Mouse (Mus musculus) lung, postnatal 36 days (tissue): Measurements from ENCODE around the gene Fbxo2.
"Not testable (repeated sequence)": the region's sequence is repeated elsewhere in the genome, so short reads cannot be mapped to it uniquely, and the experiment has no call there.

Experiments used
- DNase-seq: peaks from one replicate; pipeline ENCODE4 v3.0.0; 2022; ENCODE audit warnings: mixed read lengths

Gene Fbxo2

DNA sequence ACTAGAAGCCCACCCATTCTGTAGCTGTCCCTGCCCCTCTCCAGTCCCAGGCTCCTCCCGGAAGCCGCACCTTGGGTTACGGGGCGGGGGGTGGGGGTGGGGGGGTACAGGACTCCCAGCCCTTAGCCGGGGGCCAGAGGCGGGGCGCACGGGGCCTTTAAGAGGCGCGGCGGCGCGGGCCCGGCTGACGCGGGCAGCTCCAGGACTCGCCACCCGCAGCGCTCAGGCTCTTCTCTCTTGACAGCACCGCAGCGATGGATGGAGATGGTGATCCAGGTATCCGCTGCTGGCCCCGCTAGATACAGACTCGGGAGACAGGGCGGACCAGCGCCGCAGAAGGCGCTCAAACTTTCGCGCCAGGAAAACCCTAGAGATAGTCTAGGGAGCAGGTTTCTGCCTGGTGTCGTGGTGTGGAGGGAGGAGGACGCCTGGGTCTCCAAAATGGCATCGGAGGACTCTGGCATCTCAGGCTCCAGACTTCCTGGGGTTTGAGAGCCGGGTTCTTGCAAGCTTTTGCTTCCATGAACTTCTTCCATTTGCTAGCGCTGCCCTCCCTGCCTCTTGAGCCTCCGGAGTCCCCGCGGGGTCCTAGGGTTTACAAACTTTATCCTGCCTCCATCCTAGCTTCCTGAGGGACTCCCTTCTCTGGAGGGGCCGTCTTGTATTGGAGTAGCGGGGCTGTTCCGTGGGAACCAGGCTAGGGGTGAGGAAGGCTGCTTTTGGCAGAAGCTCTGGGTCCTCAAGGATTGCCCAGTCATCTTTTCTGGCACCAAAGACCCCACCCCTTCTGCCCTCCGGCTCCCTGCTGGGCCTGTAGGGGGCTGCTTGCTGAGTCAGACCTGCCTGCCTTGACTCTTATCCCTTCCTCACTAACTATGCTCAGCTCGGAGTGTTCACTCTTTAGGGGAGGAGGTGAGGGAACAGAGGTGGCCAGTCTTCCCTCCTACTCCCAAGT, at the start of gene Fbxo2, which contains the start of gene Fbxo44:
Gene Fbxo2 (plus strand): TSS at position 186 of the 955 bp plus-strand sequence.
Gene Fbxo44 (minus strand): TSS at position 47 of the 955 bp plus-strand sequence.
- DNase-seq, result peak; percentile 8

- DNase-seq, result no peak
These were observed 47.9 kb upstream of the Fbxo2 start for GRCm38 (mm10) chr4:148112519-148112918.

GRCm38 (mm10) chr4:148114758-148115391, 45.5 kb upstream of the Fbxo2 start:
- peak; percentile 82 for DNase-seq

DNA sequence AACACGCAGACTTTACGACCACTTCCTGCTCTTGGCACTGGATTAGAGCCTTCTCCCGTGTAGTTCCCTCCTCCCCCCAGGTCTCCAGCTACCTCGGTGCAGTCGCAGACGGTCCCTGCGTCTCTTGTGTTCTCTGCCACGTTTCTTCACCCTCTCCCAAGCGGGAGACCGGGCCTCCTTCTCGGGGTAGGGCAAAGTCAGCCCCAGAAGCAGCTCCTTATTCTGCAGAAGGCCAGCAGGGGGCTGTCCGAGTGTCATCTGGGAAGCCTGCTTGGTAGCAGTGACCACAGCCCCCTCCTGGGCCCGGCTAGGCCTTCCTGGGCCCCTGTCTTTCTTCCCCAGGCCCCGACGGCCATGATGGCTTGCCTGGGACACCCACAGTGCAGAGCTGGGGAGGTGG, 45.0 kb upstream of the Fbxo2 start:
- DNase-seq, result peak; percentile 42

DNA sequence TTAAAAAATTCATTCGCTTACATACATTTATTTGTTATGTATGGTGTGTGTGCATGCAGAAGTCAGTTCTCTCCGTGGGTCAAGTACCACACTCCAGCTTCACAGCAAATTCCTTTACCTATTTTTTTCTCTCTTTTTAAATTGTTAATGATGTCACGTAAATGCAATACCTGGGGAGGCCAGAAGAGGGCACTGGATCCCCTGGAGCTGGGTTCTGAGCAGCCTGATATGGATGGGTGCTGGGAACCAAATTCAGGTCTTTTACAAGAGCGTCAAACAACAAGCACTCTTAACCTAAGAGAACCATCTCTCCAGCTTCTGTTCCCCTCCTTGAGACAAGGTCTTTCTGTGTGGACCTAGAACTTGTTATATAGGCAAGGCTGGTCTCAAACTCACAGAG, 43.8 kb upstream of the Fbxo2 start:
- DNase-seq, result no peak

DNA sequence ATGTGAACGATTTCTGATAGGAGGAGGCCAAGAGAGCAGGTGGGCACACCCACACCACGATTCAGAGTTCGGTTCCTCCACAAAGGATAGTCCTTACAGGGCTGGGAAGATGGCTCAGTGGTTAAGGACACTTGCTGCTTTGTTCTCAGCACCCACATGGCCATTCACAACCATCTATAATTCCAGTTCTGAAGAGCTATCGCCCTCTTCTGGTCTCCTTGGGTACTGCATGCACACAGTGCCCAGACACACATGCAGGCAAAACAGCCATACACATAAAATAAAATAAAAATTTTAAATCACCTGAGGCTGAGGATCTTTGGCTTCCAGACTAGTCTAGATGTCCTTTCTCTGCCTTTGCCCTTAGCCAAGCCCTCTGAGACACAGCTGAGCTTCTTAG, 43.0 kb upstream of the Fbxo2 start:
- no peak for DNase-seq

DNA sequence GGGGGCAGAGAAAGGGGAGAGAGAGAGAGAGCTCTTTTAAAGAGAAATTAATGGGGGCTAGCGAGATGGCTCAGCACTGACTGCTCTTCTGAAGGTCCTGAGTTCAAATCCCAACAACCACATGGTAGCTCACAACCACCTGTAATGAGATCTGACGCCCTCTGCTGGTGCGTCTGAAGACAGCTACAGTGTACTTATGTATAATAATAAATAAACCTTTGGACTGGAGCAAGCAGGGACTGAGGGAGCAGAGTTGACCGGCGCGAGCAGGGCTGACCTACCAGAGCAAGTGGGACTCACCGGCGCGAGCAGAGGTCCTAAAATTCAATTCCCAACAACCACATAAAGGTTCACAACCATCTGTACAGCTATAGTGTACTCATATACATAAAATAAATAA, 40.8 kb upstream of the Fbxo2 start:
- DNase-seq, result not testable (repeated sequence)

DNA sequence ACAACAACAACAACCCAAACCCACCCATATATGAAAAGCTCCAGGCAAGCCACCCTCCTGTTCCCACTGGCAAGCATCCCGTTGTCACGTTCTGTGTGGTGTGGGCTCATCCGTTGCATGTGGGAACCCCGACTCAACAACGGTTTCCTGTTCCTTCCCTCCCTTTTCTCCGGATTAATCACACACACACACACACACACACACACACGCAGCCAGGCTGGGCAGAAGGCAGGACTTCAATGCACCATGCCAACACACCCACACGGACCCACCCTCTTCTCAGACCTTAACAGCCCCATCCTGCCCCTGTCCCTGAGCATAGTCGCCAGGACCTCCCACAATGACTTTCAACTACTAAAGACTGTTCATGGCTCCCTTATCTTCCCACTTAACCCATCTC, 39.9 kb upstream of the Fbxo2 start:
- DNase-seq, result no peak

- DNase-seq, result no peak
These were observed 39.1 kb upstream of the Fbxo2 start for GRCm38 (mm10) chr4:148121362-148121761.

GRCm38 (mm10) chr4:148121982-148122693, 38.3 kb upstream of the Fbxo2 start:
- no peak for DNase-seq

GRCm38 (mm10) chr4:148122694-148123066, 37.7 kb upstream of the Fbxo2 start:
- no peak for DNase-seq

GRCm38 (mm10) chr4:148128241-148128640, 32.2 kb upstream of the Fbxo2 start:
- DNase-seq, result no peak

- no peak for DNase-seq
These were observed 31.7 kb upstream of the Fbxo2 start for GRCm38 (mm10) chr4:148128672-148129071.

GRCm38 (mm10) chr4:148130133-148130532, 30.3 kb upstream of the Fbxo2 start, which contains the start of gene Mad2l2:
Gene Mad2l2 (plus strand): TSS chr4:148130384.
- DNase-seq, result no peak

GRCm38 (mm10) chr4:148130561-148131413, 29.6 kb upstream of the Fbxo2 start, which contains the start of gene Draxin:
Gene Draxin (minus strand): TSS chr4:148130698.
- peak; percentile 36 for DNase-seq

GRCm38 (mm10) chr4:148131497-148132081, 28.8 kb upstream of the Fbxo2 start:
- no peak for DNase-seq

DNA sequence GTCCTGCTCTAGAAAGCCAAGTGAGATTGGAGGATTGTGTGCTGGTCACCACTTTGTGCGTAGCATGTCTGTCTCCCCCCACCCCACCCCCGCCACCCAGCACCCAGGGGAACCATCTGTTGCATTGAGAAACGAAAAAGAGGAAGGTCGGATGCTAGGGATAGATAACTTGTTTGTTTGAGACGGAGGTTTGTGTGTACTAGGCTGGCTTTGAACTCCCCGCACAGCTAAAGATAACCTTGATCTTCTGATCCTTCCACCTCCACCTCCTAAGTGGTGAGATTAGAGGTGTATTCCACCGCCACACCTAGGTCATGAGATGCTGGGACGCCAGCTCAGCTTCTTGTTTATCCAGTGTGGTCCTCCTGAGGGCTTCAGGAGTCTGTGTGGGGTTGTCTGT, 25.4 kb upstream of the Fbxo2 start:
- no peak for DNase-seq

GRCm38 (mm10) chr4:148137503-148137902, 22.9 kb upstream of the Fbxo2 start:
- no peak for DNase-seq

DNA sequence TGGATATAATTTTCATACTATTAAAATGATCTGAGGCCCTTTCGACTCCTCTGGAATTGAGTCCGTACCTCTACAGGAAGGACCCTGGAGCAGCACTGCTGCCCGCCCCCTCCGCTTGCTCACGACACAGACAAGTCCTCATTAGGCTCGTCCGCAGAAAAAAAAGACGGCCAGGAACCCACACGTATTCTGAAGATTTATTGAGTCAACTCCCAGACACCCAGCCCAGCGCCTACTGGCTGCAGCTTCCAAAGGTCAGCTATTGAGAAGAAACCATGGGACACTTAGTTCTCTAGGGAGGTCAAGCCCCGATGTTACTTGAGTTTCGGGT, 20.7 kb upstream of the Fbxo2 start:
- no peak for DNase-seq

DNA sequence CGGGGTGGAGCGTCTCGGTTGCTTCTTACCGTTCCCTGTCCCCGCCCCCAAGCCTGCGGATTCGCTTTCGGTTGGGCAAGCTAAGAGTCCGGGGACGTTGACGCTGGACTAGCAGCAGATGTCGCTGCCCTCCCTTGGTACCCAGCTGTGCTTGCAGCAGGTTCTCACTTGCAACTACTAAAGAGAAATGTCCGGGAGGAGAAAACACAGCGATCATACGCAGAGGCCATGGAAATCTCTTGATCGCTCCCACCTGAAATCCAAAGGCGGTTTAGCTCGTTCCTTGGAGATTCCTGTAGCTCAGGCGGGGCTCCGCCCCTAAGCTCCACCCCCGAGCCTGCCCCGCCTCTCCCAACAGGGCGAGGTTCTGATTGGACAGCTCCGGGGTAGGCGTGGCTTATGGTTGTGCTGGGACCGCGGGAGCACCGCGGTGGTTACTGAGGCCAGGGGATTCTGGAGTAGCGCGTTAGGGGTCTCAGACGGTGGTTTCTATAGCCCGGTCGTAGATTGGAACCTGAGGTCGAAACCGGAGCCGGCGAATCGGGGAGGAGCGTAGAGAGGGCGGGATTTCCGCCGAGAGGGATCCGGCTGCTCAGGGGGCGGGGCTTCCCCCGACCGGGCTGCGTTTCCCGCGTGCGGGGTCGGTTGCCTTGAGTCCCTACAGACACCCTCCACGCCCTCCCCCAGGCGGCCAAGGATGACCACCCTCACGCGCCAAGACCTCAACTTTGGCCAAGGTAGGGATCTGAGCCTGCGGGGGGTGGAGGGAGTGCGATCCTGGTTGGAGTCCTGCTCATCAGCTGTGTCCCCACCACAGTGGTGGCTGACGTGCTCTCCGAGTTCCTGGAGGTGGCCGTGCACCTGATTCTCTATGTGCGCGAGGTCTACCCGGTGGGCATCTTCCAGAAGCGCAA, 20.1 kb upstream of the Fbxo2 start:
- DNase-seq, result peak; percentile 98

GRCm38 (mm10) chr4:148143721-148144120, 16.7 kb upstream of the Fbxo2 start:
- DNase-seq, result no peak
